Mouse (Mus musculus) erythroblast, embryonic 14.5 days (primary cell): ENCODE measurements around the gene Plcb4.

ENCODE experiments used
- GATA1 ChIP-seq: IDR thresholded peaks from 2 replicates; pipeline ENCODE4 v1.6.1; 2012; ENCODE audit warnings: low read length, inconsistent platforms, mixed read lengths
- TAL1 ChIP-seq: IDR thresholded peaks from 3 replicates; pipeline ENCODE4 v1.6.1; 2012; ENCODE audit warnings: low read length, inconsistent platforms, mixed read lengths

DNA sequence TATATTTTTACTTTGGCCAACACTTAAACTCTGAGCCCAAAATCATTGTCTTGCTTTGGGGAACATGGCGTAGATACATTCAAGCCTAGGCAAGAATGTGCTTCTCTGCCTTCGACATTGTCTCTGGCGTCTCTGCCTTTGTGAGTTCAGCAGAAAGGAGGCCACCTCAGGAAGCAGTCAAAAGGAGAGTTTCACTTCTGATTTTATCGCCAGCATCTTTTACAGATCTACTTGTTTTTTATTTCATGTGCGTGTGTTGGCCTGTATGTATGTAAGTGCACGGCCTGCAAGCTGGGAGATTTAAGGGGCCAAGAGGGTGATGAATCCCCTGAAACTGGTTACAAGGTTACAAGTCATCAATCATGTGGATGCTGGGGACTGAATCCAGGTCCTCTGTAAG is 6.8 kb upstream of the Plcb4 start:
- TF ChIP-seq GATA1, result no peak
- TF ChIP-seq TAL1, result no peak
